Mouse (Mus musculus) embryo, embryonic 11.5 days (tissue): ENCODE measurements around the gene Ccdc50.
A peak's percentile ranks its signal among the peaks of the same experiment; 100 is the strongest.

ENCODE experiments used
- DNase-seq: peaks from one replicate; pipeline ENCODE4 v3.0.0-alpha.2; 2012; ENCODE audit warnings: low read depth, low spot score

Ccdc50 gene

DNA sequence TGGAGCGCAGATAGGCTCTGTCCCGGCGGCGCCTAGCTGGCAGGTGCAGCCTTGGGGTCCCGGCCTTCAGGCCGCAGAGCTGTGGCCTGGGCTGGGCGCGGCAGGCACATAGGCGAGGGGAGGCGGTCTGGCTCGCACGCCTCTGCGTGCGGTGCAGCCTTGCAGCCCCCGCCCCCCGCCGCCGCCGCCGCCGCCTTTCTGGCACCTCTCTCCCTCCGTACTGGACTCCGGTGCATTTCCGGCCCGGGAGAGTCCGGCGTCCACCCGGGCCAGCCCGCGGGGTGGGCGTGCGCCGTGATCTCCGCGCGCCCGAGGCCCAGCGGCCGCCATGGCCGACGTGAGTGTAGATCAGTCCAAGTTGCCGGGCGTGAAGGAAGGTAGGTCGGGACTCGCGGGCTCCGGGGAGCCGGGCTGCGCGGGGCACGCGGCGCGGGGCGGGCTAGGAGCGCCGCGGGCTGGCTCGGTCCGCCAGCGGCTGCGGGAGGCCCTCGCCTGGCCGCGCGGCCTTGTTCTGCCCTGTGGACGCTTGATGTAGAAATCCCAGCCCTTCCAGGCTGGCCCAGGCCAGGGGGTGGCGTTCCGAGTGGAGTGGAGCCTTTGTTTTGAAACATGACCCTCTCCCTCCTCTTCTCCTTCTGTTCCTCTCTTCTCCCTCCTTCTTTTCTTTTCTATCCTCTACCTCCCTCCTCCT is at the start of gene Ccdc50:
TSS of gene Ccdc50 (plus strand) at position 109 of the 691 bp plus-strand sequence.
- DNase-seq: peak; percentile 60

DNA sequence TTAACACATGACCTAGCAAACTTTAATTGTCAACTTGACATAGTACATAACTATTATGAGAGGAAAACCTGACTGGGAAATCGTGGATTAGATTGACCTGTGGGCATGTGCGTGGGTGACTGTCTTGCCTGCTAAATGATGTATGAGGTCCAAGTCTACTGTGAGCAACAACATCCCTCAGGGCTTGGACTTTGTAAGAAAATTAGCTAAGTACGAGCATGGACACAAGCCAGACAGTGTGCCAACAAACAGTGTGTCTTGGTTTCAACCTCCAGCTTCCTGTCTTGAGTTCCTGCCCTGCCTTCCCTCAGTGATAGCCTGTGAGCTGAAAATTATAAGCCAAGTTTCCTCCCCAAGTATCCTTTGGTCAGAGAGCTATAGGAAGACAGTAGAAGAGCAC is 41.1 kb upstream of the Ccdc50 start:
- DNase-seq: no peak

DNA sequence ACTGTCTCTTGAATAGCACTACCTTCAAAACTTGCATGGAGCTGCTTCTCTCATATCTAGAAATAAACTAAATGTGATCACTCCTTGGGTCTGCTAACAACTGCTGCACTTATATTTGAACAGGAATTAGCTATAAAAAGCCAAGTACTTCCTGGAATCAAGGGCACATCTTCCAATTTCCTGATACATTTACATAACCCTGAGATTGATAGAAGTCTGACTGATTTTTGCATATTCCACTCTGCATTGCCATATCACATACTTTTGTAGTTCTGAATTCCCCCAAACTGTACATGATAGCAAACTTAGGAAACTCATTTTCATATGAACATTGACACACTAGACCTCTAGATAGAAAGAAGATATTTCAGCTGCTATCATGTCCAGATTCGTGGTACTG is 40.3 kb upstream of the Ccdc50 start:
- DNase-seq: no peak

DNA sequence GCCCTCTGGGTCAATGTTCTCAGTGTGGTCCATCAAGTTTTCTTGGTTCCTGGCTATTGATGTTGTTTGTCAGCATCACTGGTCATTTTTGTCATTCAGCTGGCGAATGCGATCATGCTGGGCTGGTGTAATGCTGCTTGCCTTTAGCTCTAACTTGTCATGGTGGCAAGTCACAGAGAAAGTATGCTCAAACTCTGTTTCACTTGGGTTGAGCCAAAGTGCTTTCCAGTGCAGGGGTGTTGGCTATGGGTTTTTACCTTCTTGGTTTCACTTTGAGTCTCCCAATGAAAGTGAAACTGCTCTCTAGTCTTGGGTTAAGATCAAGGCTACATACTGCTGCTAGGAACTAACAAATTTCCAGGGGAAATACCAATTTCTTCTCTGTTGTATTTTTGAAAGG is 39.4 kb upstream of the Ccdc50 start:
- no peak for DNase-seq

DNA sequence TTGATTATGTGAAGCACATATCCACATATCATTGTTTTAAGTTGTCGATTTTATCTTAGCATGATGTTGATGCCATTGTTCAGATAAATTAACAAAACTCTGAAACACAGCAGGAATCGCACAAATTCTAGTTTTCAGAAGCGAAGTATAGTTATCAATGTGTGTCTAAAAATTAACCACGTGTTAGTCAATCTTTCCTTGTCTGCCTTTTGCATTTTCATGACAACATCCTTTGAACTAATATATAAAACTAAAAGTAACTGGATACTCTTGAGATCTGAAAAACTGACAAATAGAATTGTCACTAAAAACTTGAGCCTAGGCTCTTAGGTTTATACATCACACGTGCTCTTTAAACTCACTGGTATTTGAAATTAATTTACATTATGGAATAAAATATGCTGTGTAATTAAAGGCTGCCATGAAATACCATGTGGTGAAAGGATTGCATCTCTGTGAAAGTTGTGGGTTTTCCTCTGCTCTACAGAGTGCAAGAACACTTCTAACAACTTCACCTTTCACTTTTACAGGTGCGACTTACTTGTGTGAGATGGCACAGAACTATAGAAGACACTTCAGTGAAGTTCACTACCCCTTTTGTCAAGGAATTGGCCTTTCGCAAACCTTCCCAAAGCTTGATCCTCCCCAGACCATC is 38.7 kb upstream of the Ccdc50 start:
- no peak for DNase-seq

DNA sequence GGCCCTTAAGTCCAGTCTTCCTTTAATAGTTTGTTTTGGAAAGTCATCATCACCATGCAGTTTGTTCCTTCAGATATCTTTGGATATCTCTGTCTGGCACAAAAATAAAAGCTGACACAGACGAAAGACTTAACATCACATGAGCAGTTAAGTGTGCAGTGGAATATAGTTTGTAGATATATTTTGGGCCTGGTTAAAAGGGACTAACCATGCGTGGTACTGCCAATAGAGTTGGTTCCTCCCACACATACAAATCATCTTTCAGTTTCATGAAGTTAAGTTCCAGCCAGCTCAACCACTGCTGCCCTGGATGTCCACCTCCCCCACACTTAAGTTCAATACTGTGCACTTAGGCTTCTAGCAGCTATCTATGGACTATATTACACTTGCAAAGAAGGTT is 34.2 kb upstream of the Ccdc50 start:
- no peak for DNase-seq

DNA sequence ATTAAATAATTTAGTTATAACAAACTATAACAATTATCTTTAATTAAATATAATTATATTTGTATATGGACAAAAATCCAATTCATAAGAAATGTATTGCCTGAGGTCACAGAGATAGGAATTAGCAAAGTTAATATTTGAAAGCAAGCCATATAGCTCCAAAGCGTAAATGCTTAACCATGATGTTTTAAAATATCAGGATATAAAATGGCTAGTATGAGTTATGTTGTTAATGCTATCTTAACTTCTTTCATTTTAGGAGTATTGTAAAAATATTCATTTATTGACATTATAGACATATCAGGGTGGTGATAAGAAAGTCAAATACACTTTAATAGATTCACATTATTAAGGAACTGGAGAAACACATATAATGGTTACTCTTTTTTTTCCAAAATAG is 28.6 kb upstream of the Ccdc50 start:
- no peak for DNase-seq

DNA sequence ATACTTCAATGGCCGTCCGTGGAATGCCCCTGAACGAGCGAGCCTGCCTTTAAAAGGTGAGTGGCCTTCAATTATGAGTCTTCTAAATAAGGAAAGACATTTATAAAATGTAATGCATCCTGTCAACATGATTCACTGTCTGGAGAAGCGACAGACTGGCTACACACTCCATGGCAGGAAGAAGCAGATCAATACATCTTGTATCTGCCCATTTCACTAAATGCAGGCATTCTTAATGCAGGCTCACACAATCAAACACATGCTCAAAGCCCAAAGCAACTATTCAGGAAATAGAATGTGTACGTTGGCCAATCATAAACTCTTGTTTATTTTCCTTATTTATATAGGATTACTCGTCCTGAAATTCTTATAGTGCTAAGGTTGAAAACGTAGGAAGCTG is 18.5 kb upstream of the Ccdc50 start, which contains the start of gene Uts2b:
TSS of gene Uts2b (minus strand) at position 49 of the 400 bp plus-strand sequence.
- no peak for DNase-seq

DNA sequence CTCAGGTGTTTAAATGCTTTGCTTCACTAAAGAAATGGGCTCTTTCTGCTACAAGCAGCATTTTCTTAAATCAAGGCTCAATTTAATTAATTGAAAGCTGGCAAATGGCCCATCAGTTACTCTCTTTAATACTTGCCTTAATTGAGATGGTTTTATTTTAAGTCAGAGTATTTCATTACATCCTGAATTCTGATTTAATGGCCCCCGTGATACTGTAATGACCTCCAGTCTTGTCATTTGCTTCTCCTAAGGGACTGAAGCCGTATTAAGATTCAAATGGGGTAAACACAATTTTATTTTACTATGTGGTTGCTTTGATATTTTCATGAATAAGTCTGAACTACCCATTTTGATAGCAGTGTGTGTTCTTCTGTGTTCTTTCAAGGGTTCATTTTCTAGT is 18.0 kb upstream of the Ccdc50 start:
- no peak for DNase-seq

DNA sequence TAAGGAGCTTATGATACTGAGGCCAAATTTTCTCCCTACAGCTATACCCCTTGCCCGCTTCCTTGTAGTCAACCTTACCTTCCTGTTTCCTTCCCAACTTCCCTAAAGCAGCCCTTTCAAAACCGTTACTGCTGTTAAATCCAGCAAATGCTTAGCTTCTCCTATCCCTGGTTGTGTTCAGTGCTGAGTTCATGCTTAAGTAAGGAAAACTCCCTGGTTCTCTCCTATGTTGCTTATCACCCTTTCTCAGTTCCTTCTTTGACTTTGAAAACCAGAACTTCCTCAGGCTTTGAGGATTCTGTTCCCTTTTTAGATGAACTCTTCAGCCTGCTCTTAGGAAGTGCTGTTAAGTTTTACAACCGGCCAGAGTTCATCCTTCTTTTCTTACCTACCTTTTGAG is 14.5 kb upstream of the Ccdc50 start:
- no peak for DNase-seq

DNA sequence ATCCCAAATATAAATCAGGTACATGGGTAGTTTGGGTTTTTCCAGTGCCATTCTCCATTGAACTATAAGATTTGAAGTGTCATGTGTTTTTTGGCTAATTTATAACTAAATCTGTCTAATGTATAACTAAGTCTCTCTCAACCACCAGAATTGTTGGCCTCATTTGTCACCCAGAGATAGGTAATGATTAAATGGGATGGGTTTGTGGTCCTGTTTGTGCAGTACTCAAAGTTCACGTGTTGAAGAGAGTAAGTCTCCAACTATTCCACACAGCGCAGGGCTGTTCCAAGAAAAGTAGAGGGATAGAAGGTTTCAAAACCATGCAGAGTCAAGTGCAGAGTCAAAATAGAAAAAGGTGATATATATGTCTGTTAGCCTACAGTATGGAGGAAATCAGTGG is 13.4 kb upstream of the Ccdc50 start:
- no peak for DNase-seq

DNA sequence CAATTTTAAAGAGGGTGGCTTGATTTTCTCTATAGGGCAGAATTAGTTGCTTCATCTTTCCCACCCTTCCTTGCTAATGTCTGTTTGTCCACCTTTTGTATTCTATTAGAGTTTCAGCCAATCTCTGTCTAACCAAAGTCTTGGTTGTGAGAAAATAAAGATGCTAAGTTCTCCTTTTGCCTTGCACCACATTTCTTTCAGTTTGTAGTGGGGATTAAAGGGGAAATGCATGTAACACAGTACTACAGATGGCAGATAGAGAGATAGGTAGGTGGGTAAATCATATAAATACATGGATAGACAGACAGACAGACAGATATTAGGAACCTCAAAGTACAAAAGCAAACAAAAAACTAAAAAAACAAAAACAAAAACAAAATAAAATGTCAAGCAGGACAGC is 12.1 kb upstream of the Ccdc50 start:
- DNase-seq: no peak

DNA sequence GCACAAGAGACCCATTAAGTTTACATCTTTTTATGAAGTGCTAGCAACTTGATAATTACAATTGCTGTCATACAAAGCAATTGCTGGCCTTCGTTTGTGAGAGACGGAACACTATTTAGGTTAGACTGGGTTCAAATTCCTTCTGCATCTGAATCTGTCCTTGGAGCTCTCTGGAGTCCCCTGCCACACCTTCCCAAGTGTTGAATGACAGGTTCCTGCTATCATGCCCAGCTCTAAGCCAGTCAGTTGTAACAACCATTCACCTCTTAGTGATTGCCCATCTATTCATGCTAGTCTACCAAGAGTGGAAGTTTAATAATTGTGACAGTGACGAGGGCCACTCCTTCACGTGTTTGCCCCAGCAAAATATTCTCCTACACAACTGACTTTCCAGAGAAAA is 6.5 kb upstream of the Ccdc50 start:
- DNase-seq: no peak

DNA sequence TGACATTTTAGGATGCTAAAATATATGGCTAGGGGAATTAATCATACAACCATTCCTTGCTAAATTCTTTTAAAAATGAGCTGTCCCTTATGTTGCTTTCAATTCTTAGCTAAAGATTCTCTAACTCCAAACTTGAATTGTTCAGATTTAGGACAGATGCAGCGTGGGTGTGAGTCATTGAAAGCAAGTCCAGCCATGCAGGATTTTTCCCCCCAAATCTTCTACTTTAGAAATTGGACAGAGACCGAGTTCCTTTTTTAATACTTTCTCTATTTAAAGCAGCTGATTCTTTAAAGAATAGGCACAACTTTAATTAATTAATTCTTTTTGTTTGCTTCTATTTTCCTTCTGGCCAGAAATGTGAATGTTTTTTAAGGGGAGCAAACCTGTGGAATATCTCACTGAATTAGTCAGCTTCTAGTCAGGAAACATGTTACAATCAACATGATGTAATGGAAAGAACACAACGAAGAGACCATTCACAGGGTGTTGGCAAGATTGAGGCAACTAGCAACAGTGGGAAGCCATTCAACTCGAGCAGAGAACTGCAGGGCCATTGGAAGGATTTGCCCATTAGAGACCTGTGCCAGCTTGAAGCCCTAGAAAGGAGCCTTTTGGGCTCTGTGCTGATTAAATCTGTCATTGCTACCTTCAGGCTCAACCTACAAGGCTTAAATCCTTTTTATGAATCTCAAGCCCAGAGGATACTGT is 3.6 kb upstream of the Ccdc50 start:
- no peak for DNase-seq

DNA sequence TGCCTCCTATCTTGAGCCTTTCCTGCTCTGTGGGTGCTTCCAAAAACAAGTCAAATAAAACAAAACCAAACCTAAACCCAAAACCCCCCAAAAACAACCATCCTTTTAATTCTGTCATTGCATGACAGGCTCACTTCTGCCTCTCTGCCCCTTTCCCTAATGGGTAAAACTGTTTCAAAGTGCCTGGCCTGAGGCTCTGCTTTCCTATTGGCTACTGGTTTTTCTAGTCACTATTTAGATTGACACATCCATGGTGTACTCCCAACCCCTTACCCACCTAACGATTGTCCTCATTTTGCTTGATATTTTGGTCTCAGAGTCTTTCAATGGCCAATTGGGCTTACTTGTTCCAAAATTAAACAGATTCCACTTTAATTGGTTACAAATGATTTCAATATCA is 3.0 kb upstream of the Ccdc50 start:
- DNase-seq: no peak

DNA sequence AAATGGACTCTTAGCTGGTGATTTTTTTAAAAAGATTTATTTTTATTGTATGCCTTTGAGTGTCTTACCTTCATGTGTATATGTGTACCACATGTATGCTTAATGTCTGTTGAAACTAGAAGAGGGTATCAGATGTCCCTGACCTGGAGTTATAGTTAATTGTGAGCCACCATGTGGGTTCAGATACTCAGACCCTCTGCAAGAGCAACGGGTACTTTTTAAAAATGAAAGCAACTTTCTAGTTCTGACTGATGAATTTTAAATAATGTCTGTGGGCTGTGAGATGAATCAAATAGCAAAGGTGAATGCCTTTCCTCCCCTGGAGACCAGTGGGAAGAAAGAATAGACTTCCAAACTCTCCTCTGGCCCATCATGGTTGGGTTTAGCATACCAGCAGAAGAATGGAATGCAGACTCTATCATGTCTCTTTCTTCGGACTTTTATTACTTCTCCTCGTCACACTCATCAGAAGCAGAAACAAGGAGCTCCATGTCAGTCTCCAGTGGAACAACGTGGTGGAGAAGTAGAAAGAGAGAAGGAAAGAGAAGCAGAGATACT is 1.7 kb upstream of the Ccdc50 start:
- no peak for DNase-seq

DNA sequence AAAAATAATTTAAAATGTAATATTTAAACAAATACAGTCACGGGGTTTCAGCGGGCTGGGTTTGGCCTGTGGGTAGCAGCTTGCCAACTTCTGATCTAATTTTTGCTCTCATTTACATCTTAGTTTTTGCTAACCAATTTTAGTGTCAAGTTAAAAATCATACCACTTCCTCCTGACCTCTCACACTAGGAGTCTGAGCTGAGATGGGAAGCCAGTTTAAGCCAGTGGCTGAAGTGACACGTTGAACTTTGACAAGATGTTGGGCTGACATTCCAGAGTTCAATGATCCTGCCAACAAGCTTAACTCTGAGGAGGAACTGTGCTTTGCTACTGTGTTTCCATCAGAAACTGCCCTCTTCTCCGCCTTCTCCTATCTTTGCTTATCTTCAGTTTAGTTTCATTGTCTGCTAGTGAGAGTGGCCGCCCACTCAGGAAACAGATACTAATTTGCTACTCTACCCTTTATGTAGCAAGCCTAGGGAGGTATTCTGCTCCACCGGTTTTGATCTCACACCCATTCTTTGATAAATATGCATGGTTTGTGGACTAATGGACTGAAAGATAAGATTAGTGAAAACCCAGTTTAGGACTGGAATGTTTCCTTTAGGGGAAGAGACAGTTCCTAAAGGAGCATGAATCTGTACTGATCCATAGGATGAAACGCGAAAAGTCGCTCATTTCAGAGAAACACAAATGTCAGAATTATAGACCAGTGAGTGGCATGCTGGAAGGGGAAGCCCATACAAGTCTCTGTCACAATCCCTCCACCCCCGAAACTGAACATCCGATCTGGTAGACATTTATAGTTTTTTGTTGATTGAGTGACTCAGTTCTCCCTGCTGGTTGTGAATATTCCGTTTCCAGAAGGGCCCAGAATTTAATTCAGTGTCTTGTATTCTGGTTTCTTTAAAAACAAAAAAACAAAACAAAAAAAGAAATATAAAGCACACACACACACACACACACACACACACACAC is 746 bp upstream of the Ccdc50 start:
- no peak for DNase-seq

DNA sequence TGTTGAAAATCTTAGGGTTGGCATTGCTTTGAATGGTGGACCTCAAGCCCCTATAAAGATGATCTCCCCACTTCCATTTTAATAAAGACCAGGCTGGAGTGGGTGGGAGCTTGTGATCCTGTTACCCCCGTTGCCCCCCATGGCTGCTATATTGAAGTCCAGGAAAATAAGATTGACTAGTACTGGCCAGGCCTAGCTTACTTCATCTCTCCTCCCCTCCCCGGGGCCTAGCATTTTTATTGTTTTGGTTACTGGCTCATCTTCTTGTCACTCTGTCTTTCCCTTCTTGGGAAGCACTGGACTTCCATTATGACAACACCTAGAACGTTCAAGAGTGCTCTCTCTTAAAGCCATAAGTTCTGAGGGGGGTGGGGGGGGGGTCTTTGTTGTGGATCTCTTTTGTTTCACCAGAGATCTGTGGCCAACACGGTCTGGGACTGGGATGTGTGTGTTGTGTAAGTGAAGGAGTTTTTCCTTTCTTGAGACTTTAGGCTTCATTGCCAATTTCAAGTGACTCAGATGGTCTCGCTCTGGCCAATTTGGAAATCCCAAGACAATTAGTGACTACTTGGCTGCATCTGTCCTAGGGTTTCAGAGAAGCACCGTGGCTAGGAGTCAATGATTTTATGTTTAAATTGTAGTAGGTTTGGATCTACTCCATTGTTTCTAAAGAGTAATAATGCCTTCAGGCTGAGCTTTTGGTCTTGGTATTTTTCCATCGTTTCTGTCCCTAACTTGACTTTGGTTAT is 1.0 kb downstream of the Ccdc50 start:
- no peak for DNase-seq

DNA sequence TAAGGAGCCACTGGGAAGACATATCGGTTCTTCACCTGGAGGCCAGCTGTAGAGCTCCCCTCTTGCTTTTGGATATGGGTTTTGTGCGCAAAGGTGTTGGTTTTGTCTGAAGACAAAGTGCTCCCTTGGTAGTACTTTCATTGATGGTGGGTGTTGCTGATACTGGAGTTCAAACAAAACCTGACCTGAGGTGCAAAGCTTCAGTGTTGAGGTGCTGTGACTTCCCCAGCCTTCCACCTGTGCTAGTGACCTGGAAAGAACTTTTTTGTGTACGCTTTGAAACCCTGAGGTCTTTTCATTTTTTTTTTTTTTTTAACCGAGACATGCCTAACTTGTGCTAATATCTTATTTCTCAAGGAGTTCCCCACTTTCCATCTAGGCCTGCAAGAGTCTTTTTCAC is 1.6 kb downstream of the Ccdc50 start:
- DNase-seq: no peak

DNA sequence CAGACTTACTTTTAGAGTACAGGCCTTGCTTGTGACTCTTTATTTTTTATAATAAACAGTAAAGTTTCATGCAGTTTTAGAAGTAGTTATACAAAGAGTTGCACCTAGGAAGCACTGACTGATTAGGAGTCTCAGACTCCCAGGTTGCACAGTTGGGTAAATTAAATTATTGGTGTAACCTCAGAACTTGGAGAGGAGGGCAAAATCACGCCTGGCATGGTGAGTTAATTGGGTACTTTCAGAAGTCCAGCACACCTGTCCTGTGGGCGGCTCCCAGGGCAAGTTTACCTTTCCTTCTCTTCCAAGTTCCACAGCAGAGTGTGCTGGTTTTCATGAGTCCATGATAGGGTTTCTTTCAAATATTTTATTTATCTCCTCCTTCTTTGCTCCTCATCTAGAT is 3.2 kb downstream of the Ccdc50 start:
- DNase-seq: no peak
